ENCODE assay signal across 9 mouse cellular contexts in the genomic region with DNA sequence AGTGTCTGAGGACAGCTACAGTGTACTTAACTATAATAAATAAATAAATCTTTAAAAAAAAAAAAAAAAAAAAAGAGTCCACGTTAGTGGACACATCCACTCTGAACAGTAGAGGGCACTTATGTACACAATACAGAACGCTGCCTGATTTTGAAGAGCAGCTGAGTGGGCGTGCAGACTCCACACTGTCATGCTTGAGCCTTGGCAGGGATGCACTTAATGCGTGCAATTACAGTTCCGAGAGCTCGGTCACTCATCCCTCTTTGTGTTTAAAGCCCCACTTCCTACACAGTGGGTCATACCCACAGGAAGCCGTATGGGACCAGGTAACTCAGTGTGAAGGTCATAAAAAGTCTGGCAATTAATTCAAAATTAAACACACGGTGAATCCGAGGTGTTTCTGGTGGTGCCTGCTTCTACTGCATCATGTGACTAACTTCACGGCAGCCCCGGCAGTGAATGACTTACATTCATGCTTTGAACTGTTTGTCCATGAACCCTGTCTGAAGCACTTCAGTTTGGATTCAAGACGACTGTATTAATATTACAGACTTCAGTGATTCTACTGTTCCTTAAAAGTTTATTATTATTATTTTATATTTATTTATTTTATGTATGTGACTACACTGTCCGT. TPM values are rescaled to one million over a fixed set of nuclear protein-coding genes. Genes with fewer than 3 reads are reported as not detected.
DNase-seq lines count a peak whose midpoint lies in the region; ATAC-seq lines count a peak whose summit lies in the region.
"Had no signal": no experiment of that assay in that cellular context is flagged by ENCODE, and none has a peak within 500 bp of the region (broad histone marks: within the 10 kb centered on the region; RNA-seq: fewer than 3 reads in every experiment).

No protein-coding gene starts in this region.

- intact Hi-C loops in left cerebral cortex, postnatal 25 days (cut with DNase I), result no loop called here

- WGBS in neural tube, embryonic 12.5 days, result 83% methylated on average over 13 of the region's 13 CpGs

- H3K9ac ChIP-seq in neural tube, embryonic 12.5 days, result no peak overlapping the region
- H3K9ac ChIP-seq: heart, embryonic 15.5 days had no signal

- peak; percentile 33; the same call in 1 of the 2 replicates for ATAC-seq in neural tube, embryonic 12.5 days (ENCODE audit: low FRiP score, low read depth)
- 0 out of 2 replicates have a peak, but pooled peaks have one; percentile 35 for ATAC-seq in granulocyte monocyte progenitor cell, adult 5-6 weeks (replicated peaks; ENCODE audit: poor library complexity, severe bottlenecking)

- H3K4me3 ChIP-seq in neural tube, embryonic 12.5 days, result no peak overlapping the region
- H3K4me3 ChIP-seq: heart, embryonic 15.5 days had no signal

- H3K27ac ChIP-seq in neural tube, embryonic 12.5 days, result no peak overlapping the region
- H3K27ac ChIP-seq: heart, embryonic 15.5 days had no signal

- H3K27me3 ChIP-seq in neural tube, embryonic 12.5 days (replicated peaks), result no peaks in the 10 kb centered on the region
- H3K27me3 ChIP-seq: heart, embryonic 15.5 days had no signal

- DNase-seq in embryo, embryonic 10 days (ENCODE audit: low spot score), result peak; percentile 38
- DNase-seq in embryo, embryonic 9.5 days (ENCODE audit: extremely low spot score), result no peak
- no peak for DNase-seq in neural tube, embryonic 10.5 days (ENCODE audit: extremely low spot score, low spot score)
- peak; percentile 44 to 71 for DNase-seq in left cerebral cortex, postnatal 25 days (ENCODE audit: low spot score in 2 of 2)
- DNase-seq in right cerebral cortex, postnatal 14 days, result peak; percentile 18
- no peak for DNase-seq in urinary bladder, postnatal 4 days (ENCODE audit: low spot score in 2 of 2)

- no peaks in the 10 kb centered on the region for H3K9me3 ChIP-seq in neural tube, embryonic 12.5 days
- H3K9me3 ChIP-seq: heart, embryonic 15.5 days had no signal

- H3K36me3 ChIP-seq in neural tube, embryonic 12.5 days, result no peaks in the 10 kb centered on the region
- H3K36me3 ChIP-seq: heart, embryonic 15.5 days had no signal

- H3K4me2 ChIP-seq in neural tube, embryonic 12.5 days (replicated peaks), result no peak overlapping the region
- H3K4me2 ChIP-seq: heart, embryonic 15.5 days had no signal

- H3K4me1 ChIP-seq in neural tube, embryonic 12.5 days, result no peaks in the 10 kb centered on the region
- H3K4me1 ChIP-seq: heart, embryonic 15.5 days had no signal

RNA-seq across cellular contexts. Expression of a gene that starts 28.3 kb away (rescaled TPM):
- polyA plus RNA-seq in neural tube, embryonic 12.5 days (2016; fragmentation: Nextera tagmentation; extraction: Ambion mirVana), result 33.0 and 34.7 TPM in 2 replicates
- total RNA-seq in granulocyte monocyte progenitor cell, adult 5-6 weeks (2014; fragmentation: Nextera tagmentation), result 44.8 and 87.8 TPM in 2 replicates
- total RNA-seq in granulocyte monocyte progenitor cell, adult 5-6 weeks (2017), result 27.0 and 31.3 TPM in 2 replicates
- total RNA-seq in left cerebral cortex, postnatal 25 days (2021), result 10 to 100 TPM; 41.1 to 42.8 TPM

Comparison
In these comparisons a context has a peak if more than half of its experiments do, and no peak if none do; other contexts are left out.
1. DNase-seq: peak in embryo, embryonic 10 days (single experiment), left cerebral cortex, postnatal 25 days (2 of 2) and right cerebral cortex, postnatal 14 days (single experiment); none in embryo, embryonic 9.5 days (single experiment), neural tube, embryonic 10.5 days (single experiment) and urinary bladder, postnatal 4 days (0 of 2).